Mouse (Mus musculus) ES-Bruce4 (cell line): ENCODE data around the gene Tex21.

Experiments used
- CTCF ChIP-seq: IDR thresholded peaks from one replicate; pipeline ENCODE4 v1.8.1; 2011; ENCODE audit warnings: low read depth, low read length
- POLR2A ChIP-seq: IDR thresholded peaks from one replicate; pipeline ENCODE4 v1.8.1; 2011; ENCODE audit warnings: low read length; ENCODE audit not compliant: insufficient read depth

- TF ChIP-seq POLR2A (no peak), CTCF (no peak)
These were observed 37.0 kb downstream of the Tex21 start for GRCm38 (mm10) chr12:76209429-76209974.
